Mouse (Mus musculus) layer of hippocampus, adult 2 months (tissue): ENCODE measurements around the gene Padi4. TPM values are rescaled to one million over a fixed set of nuclear protein-coding genes. Genes with fewer than 3 reads are reported as not detected.
A peak's percentile ranks its signal among the peaks of the same experiment; 100 is the strongest.

Experiments used
- DNase-seq, 2 experiments: peaks; one replicate each; pipeline ENCODE4 v3.0.0; 2022; ENCODE audit warnings: low spot score in 2 of 2
- H3K27ac ChIP-seq: fragments of 200-600 bp; 2 replicates; pipeline ENCODE4 v1.8.1; 2022
- H3K4me3 ChIP-seq: fragments of 200-600 bp; 2 replicates; pipeline ENCODE4 v1.8.1; 2022; ENCODE audit warnings: mild to moderate bottlenecking
- CTCF ChIP-seq: fragments of 200-600 bp; conservative IDR thresholded peaks from 2 replicates; pipeline ENCODE4 v1.8.1; 2022; ENCODE audit warnings: antibody characterized with exemption, mild to moderate bottlenecking, moderate library complexity
- total RNA-seq, 2 experiments: library from RNA; stranded (reverse); gene quantifications; 2 replicates each; pipeline ENCODE4 v1.2.3; 2021

Gene Padi4
- total RNA-seq, 2 experiments from 2014 or later = not detected

GRCm38 (mm10) chr4:140747978-140748377, 26.1 kb downstream of the Padi4 start:
- H3K4me3 ChIP-seq = no peak overlapping the region
- no peak for TF ChIP-seq CTCF
- no peak overlapping the region for H3K27ac ChIP-seq
- no peak for DNase-seq

GRCm38 (mm10) chr4:140744654-140745053, 29.4 kb downstream of the Padi4 start:
- peak; percentile 77 for TF ChIP-seq CTCF
- H3K4me3 ChIP-seq = no peak overlapping the region
- peak; percentile 41 to 73 for DNase-seq
- H3K27ac ChIP-seq = no peak overlapping the region

GRCm38 (mm10) chr4:140743086-140743485, 30.9 kb downstream of the Padi4 start:
- no peak for DNase-seq
- no peak overlapping the region for H3K4me3 ChIP-seq
- no peak overlapping the region for H3K27ac ChIP-seq
- TF ChIP-seq CTCF = no peak

GRCm38 (mm10) chr4:140742543-140742942, 31.5 kb downstream of the Padi4 start, which contains the start of gene Padi6:
Padi6 (minus strand) TSS chr4:140742643.
- Histone ChIP-seq H3K4me3 (no peak within 1 kb of the TSS), H3K27ac (no peak within 1 kb of the TSS)
- TF ChIP-seq CTCF = no peak
- DNase-seq = no peak

DNA sequence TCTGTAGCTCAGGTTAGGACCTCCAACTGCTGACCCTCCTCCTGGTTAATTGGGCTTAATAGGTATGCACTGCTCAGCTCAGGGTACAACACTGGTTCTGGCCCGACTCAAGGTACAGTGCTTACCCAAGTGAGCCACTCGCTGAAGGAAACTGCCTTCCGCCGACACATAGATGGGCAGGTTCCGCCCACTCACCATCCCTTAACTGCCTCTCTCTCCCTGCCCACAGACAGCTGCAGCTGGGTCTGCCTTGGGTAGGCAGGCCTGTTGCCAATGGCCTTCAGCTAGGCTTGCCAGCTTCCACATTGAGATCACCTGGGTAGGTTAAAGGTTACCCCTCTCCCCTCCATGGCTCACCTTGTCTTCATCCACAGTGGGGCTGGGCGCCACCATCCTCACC, 32.6 kb downstream of the Padi4 start:
- DNase-seq = no peak
- no peak for TF ChIP-seq CTCF
- no peak overlapping the region for H3K27ac ChIP-seq
- H3K4me3 ChIP-seq = no peak overlapping the region

DNA sequence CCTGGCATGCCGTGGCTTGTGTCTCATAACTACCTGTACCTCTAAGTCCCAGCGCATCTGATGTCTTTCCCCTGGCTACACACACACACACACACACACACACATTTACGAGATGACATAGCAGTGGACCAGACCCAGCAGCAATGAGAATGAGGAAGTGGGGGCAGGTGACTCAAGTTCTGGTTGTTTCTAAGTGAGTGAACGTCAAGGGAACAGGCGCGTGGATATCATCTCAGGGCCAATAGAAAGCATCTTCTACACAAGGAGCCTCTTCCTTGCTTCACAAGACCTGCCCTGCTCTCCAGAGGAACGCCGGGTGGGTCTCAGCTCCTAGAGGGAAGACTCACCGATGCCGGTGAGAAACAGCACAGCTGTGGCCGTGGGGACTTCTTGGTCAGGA, 33.4 kb downstream of the Padi4 start:
- DNase-seq = no peak
- H3K4me3 ChIP-seq = no peak overlapping the region
- no peak overlapping the region for H3K27ac ChIP-seq
- TF ChIP-seq CTCF = no peak

DNA sequence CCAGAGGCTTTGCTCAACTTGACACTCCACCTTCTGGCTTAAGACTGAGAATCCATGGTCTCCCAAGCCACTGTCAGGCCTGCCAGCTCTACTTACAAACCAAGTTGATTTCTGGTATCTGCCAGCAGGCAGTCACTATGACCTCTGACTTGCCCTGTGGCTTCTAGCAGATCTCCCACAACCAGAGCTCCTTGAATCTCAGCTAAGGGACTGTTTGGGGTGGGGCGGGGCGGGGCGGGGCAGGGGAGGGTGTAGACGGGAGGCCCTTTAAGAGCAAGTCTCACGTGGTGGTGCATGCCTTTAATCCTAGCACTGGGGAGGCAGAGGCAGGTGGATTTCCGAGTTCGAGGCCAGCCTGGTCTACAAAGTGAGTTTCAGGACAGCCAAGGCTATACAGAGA, 41.2 kb downstream of the Padi4 start:
- no peak overlapping the region for H3K27ac ChIP-seq
- DNase-seq = no peak
- TF ChIP-seq CTCF = no peak
- H3K4me3 ChIP-seq = no peak overlapping the region

DNA sequence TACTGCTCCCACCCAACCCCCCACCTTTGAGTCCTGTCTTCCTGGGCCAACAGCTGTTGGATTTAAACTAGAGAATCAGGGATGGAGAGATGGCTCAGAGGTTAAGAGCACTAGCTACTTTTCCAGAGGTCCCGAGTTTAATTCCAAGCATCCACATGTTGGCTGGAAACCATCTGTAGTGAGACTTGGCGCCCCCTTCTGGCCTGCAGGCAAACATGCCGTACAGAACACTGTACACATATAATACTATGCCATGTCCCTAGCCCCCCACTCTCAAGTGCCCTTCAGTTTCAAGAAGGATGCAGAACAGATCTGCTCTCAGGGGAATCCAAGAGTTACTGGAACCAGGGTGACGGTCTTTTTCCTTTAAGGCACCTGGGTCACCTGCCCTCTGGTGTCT, 42.4 kb downstream of the Padi4 start:
- no peak overlapping the region for H3K4me3 ChIP-seq
- peak; percentile 42 for TF ChIP-seq CTCF
- DNase-seq = no peak
- no peak overlapping the region for H3K27ac ChIP-seq

DNA sequence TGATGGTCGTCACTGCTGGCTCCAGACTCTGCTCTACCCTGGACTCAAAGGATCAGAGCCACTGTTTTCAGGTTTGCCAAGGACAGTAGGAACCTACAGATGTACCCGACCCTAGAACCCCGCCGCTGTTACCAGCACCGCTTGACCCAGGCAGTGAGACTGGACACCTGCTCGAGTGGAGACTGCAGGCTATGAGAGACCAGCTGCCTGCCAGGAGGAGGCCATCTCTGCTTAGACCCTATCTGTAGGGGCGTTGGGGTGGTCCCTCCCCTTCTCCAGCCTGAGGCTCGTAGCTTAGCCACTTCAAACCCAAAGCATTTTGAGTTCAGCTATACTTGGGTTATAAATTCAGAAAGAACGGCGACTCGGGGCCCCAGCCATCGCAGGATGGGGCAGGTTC, 47.1 kb downstream of the Padi4 start:
- H3K4me3 ChIP-seq = no peak overlapping the region
- no peak overlapping the region for H3K27ac ChIP-seq
- DNase-seq = no peak
- no peak for TF ChIP-seq CTCF

- TF ChIP-seq CTCF = peak; percentile 23
- DNase-seq = peak; percentile 55 to 69
- Histone ChIP-seq H3K4me3 (no peak overlapping the region), H3K27ac (peak overlapping the region; percentile 78)
Observed at GRCm38 (mm10) chr4:140724739-140725138, 49.3 kb downstream of the Padi4 start.

GRCm38 (mm10) chr4:140723801-140724200, 50.2 kb downstream of the Padi4 start:
- Histone ChIP-seq H3K27ac (peak overlapping the region; percentile 78; the same call in 1 of the 2 replicates), H3K4me3 (no peak overlapping the region)
- DNase-seq = peak in 1 of 2 experiments; percentile 46
- TF ChIP-seq CTCF = peak; percentile 76

DNA sequence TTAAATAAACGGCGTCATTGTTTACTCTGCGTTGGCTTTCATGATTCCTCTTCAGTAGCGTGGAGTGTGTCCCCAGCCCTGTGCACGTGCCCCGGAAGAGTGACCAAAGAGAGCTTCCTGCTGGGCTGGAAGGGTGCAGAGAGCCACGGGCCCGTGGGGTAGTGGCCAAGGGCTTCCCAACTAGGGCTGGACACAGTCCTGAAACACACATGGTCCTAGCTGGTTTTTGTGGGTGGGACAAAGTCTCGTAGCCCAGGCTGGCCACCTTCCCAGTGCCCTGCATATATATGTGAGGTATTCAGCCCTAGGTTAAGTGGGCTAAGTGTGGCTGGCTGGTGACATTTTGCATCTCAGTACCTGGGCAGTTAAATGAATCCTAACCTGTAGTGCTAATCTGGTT, 50.8 kb downstream of the Padi4 start:
- TF ChIP-seq CTCF = no peak
- Histone ChIP-seq H3K4me3 (no peak overlapping the region), H3K27ac (no peak overlapping the region)
- no peak for DNase-seq

- DNase-seq = no peak
- no peak for TF ChIP-seq CTCF
- Histone ChIP-seq H3K4me3 (no peak overlapping the region), H3K27ac (no peak overlapping the region)
Observed at GRCm38 (mm10) chr4:140722710-140723109, 51.3 kb downstream of the Padi4 start.

GRCm38 (mm10) chr4:140721968-140722490, 52.0 kb downstream of the Padi4 start:
- Histone ChIP-seq H3K27ac (no peak overlapping the region), H3K4me3 (no peak overlapping the region)
- TF ChIP-seq CTCF = no peak
- no peak for DNase-seq

GRCm38 (mm10) chr4:140720091-140720490, 53.9 kb downstream of the Padi4 start:
- no peak for DNase-seq
- no peak overlapping the region for H3K27ac ChIP-seq
- no peak for TF ChIP-seq CTCF
- H3K4me3 ChIP-seq = no peak overlapping the region
